In the genomic region with DNA sequence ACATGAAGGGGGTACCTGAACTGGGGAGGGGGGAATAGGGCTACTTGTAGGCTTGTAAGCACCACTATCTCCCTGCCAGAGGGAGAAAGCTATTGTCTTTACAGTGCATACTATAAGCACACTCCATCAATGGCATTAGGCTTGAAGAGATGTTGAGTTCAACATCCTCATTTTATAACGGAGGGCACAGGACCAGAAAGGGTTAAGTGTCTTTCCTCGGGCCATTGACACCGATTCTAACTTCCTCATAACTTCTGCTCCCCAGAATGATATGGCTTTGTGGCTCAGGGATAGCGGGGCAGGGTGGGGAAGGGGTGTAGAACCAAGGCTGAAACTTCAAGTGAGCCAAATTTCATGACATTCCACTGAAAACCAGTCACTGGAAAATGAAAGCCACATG, we compare ENCODE assay signal across 23 mouse cellular contexts. TPM values are rescaled to one million over a fixed set of nuclear protein-coding genes. Genes with fewer than 3 reads are reported as not detected.
DNase-seq lines count a peak whose midpoint lies in the region; ATAC-seq lines count a peak whose summit lies in the region.
"Had no signal": no experiment of that assay in that cellular context is flagged by ENCODE, and none has a peak within 500 bp of the region (broad histone marks: within the 10 kb centered on the region; RNA-seq: fewer than 3 reads in every experiment).

No protein-coding gene starts in this region.

- no peak overlapping the region for H3K9ac ChIP-seq in heart, embryonic 16.5 days (ENCODE audit: low read length)
- no peak overlapping the region for H3K9ac ChIP-seq in embryonic facial prominence, embryonic 14.5 days (ENCODE audit: low read depth, low read length)
- H3K9ac ChIP-seq: forebrain, embryonic 13.5 days; limb, embryonic 12.5 days; liver, embryonic 12.5 days; midbrain, embryonic 13.5 days had no signal

- no peaks in the 10 kb centered on the region for H3K27me3 ChIP-seq in heart, embryonic 16.5 days (ENCODE audit: control insufficient read depth, insufficient read depth, low read length)
- no peaks in the 10 kb centered on the region for H3K27me3 ChIP-seq in embryonic facial prominence, embryonic 14.5 days (replicated peaks; ENCODE audit: control insufficient read depth, insufficient read depth, low read length)
- H3K27me3 ChIP-seq: forebrain, embryonic 13.5 days; limb, embryonic 12.5 days; liver, embryonic 12.5 days; megakaryocyte, embryonic 14.5 days; midbrain, embryonic 13.5 days had no signal

- H3K36me3 ChIP-seq in heart, embryonic 16.5 days (ENCODE audit: control insufficient read depth, insufficient read depth), result no peaks in the 10 kb centered on the region
- peaks cover 3% of the 10 kb centered on the region; the same call in 1 of the 2 replicates for H3K36me3 ChIP-seq in embryonic facial prominence, embryonic 14.5 days (ENCODE audit: control insufficient read depth, insufficient read depth, low read length)
- H3K36me3 ChIP-seq: midbrain, embryonic 13.5 days had no signal

- H3K4me1 ChIP-seq in heart, embryonic 16.5 days (ENCODE audit: control insufficient read depth, insufficient read depth, low read length), result peaks cover 81% of the 10 kb centered on the region
- H3K4me1 ChIP-seq in embryonic facial prominence, embryonic 14.5 days (ENCODE audit: control insufficient read depth, insufficient read depth, low read length), result peaks cover 65% of the 10 kb centered on the region

- no peak for DNase-seq in heart, adult 9 months (ENCODE audit: low spot score in 2 of 2)
- peak; percentile 63 for DNase-seq in MEL-GATA-1-ER (ENCODE audit: extremely low read depth, low read depth)
- no peak for DNase-seq in embryonic facial prominence, embryonic 14.5 days (ENCODE audit: low spot score)
- no peak for DNase-seq in thymus, postnatal 0 days (ENCODE audit: low spot score)
- DNase-seq in c-Kit-positive CD71-positive TER-119-positive erythroid progenitor cells, embryonic 14.5 days (ENCODE audit: low spot score), result no peak
- DNase-seq: adrenal gland, postnatal 14 days; cerebellum, adult 8-10 months; cerebellum, postnatal 36 days; lung, adult 2 months; lung, postnatal 14 days; retina, postnatal 1 day; right cerebral cortex, postnatal 25 days; spleen, adult 18-20 months; thymus, postnatal 4 days had no signal

- no peak overlapping the region for H3K4me3 ChIP-seq in heart, embryonic 16.5 days (ENCODE audit: low read length)
- no peak overlapping the region for H3K4me3 ChIP-seq in embryonic facial prominence, embryonic 14.5 days (ENCODE audit: low read depth, low read length)
- H3K4me3 ChIP-seq: forebrain, embryonic 13.5 days; limb, embryonic 12.5 days; liver, embryonic 12.5 days; midbrain, embryonic 13.5 days had no signal

- no peaks in the 10 kb centered on the region for H3K9me3 ChIP-seq in heart, embryonic 16.5 days (replicated peaks; ENCODE audit: control insufficient read depth, low read length)
- H3K9me3 ChIP-seq in embryonic facial prominence, embryonic 14.5 days (ENCODE audit: control insufficient read depth, low read length), result no peaks in the 10 kb centered on the region
- H3K9me3 ChIP-seq: forebrain, embryonic 13.5 days; limb, embryonic 12.5 days; liver, embryonic 12.5 days; megakaryocyte, embryonic 14.5 days; midbrain, embryonic 13.5 days had no signal

- no peak overlapping the region for H3K4me2 ChIP-seq in heart, embryonic 16.5 days (ENCODE audit: low read depth, low read length)
- H3K4me2 ChIP-seq in embryonic facial prominence, embryonic 14.5 days (ENCODE audit: low read depth, low read length), result no peak overlapping the region
- H3K4me2 ChIP-seq: forebrain, embryonic 13.5 days; limb, embryonic 12.5 days; liver, embryonic 12.5 days; midbrain, embryonic 13.5 days had no signal

- WGBS in heart, embryonic 16.5 days, result 34% methylated on average over 4 of the region's 4 CpGs
- WGBS in embryonic facial prominence, embryonic 14.5 days, result 32% methylated on average over 4 of the region's 4 CpGs

- ATAC-seq in heart, embryonic 16.5 days (replicated peaks; ENCODE audit: extremely low read depth, insufficient read depth, low FRiP score), result no peak
- ATAC-seq in embryonic facial prominence, embryonic 14.5 days (ENCODE audit: low read depth), result peak; percentile 24; the same call in 1 of the 2 replicates
- peak; percentile 31; the same call in 1 of the 2 replicates for ATAC-seq in neutrophil, adult 5-6 weeks (ENCODE audit: extremely low read depth, insufficient number of reproducible peaks, low FRiP score, poor library complexity, severe bottlenecking)
- ATAC-seq: forebrain, embryonic 13.5 days; hindbrain, postnatal 0 days; intestine, embryonic 16.5 days; liver, embryonic 12.5 days; midbrain, embryonic 13.5 days had no signal

- H3K27ac ChIP-seq in heart, embryonic 16.5 days (ENCODE audit: low read length), result peak overlapping the region; percentile 30; the same call in 1 of the 2 replicates
- H3K27ac ChIP-seq in embryonic facial prominence, embryonic 14.5 days (replicated peaks; ENCODE audit: low read depth, low read length), result no peak overlapping the region
- H3K27ac ChIP-seq: forebrain, embryonic 13.5 days; hindbrain, postnatal 0 days; limb, embryonic 12.5 days; liver, embryonic 12.5 days; midbrain, embryonic 13.5 days had no signal

RNA-seq across cellular contexts. Expression of a gene that starts 46.9 kb away (rescaled TPM):
- polyA plus RNA-seq in heart, embryonic 16.5 days (2015; fragmentation: Nextera tagmentation; extraction: Ambion mirVana), result 31.0 and 33.1 TPM in 2 replicates
- 33.0 and 34.6 TPM in 2 replicates for polyA plus RNA-seq in embryonic facial prominence, embryonic 14.5 days (2014; fragmentation: Nextera tagmentation; extraction: Ambion mirVana)
- 117 and 126 TPM in 2 replicates for total RNA-seq in neutrophil, adult 5-6 weeks (2017)
- polyA plus RNA-seq in thymus, postnatal 0 days (2015; fragmentation: Nextera tagmentation; extraction: Ambion mirVana), result 36.9 and 41.0 TPM in 2 replicates
